ENCODE assay signal across 10 mouse cellular contexts in genomic region chr7:37439117-37439844, GRCm38 (mm10).
DNase-seq lines count a peak whose midpoint lies in the region; ATAC-seq and TF ChIP-seq lines count a peak whose summit lies in the region.
"Had no signal": no experiment of that assay in that cellular context is flagged by ENCODE, and none has a peak within 500 bp of the region (broad histone marks: within the 10 kb centered on the region; RNA-seq: fewer than 3 reads in every experiment).

No protein-coding gene starts in this region.

- TF ChIP-seq EP300 in lung, postnatal 0 days (IDR thresholded peaks at IDR 0.05), result no peak

- no peak overlapping the region for H3K9ac ChIP-seq in lung, embryonic 14.5 days
- H3K9ac ChIP-seq in embryonic facial prominence, embryonic 15.5 days, result no peak overlapping the region
- no peak overlapping the region for H3K9ac ChIP-seq in limb, embryonic 12.5 days (replicated peaks)
- H3K9ac ChIP-seq in neural tube, embryonic 15.5 days (replicated peaks), result no peak overlapping the region
- no peak overlapping the region for H3K9ac ChIP-seq in lung, postnatal 0 days (replicated peaks; ENCODE audit: low read depth)

- ATAC-seq in lung, embryonic 14.5 days (ENCODE audit: insufficient read depth), result no peak
- peak; percentile 24; the same call in 1 of the 2 replicates for ATAC-seq in embryonic facial prominence, embryonic 15.5 days (ENCODE audit: insufficient number of reproducible peaks, low FRiP score, low TSS enrichment, low read depth)
- peak; percentile 63; the same call in 1 of the 2 replicates for ATAC-seq in limb, embryonic 12.5 days (ENCODE audit: insufficient number of reproducible peaks, insufficient read depth, low FRiP score, low TSS enrichment, low read depth)
- peak; percentile 45; the same call in 1 of the 2 replicates for ATAC-seq in neural tube, embryonic 15.5 days (ENCODE audit: low FRiP score)
- ATAC-seq in lung, postnatal 0 days, result no peak

- DNase-seq in lung, embryonic 14.5 days, result peak; percentile 15
- DNase-seq in lung, postnatal 10 days, result no peak
- DNase-seq in layer of hippocampus, adult 18-20 months (ENCODE audit: low spot score in 2 of 2), result no peak
- no peak for DNase-seq in frontal cortex, postnatal 14 days (ENCODE audit: low spot score in 2 of 2)
- DNase-seq in lung, postnatal 0 days (ENCODE audit: low spot score), result no peak
- DNase-seq: adrenal gland, postnatal 36 days; layer of hippocampus, adult 9-11 months had no signal

- no peak overlapping the region for H3K4me3 ChIP-seq in lung, embryonic 14.5 days (ENCODE audit: low read depth, low read length)
- H3K4me3 ChIP-seq in embryonic facial prominence, embryonic 15.5 days (replicated peaks), result no peak overlapping the region
- no peak overlapping the region for H3K4me3 ChIP-seq in limb, embryonic 12.5 days (replicated peaks)
- no peak overlapping the region for H3K4me3 ChIP-seq in neural tube, embryonic 15.5 days (replicated peaks)
- no peak overlapping the region for H3K4me3 ChIP-seq in lung, postnatal 0 days (ENCODE audit: low read depth, low read length)

- H3K4me1 ChIP-seq in lung, embryonic 14.5 days (ENCODE audit: insufficient read depth), result no peaks in the 10 kb centered on the region
- H3K4me1 ChIP-seq in embryonic facial prominence, embryonic 15.5 days, result no peaks in the 10 kb centered on the region
- H3K4me1 ChIP-seq in limb, embryonic 12.5 days (replicated peaks), result peaks cover 8% of the 10 kb centered on the region
- peaks cover 6% of the 10 kb centered on the region for H3K4me1 ChIP-seq in neural tube, embryonic 15.5 days
- H3K4me1 ChIP-seq in lung, postnatal 0 days (ENCODE audit: insufficient read depth, low read depth, low read length), result no peaks in the 10 kb centered on the region

- WGBS in lung, embryonic 14.5 days, result 52% methylated on average over 16 of the region's 16 CpGs
- 60% methylated on average over 16 of the region's 16 CpGs for WGBS in embryonic facial prominence, embryonic 15.5 days
- 48% methylated on average over 16 of the region's 16 CpGs for WGBS in limb, embryonic 12.5 days
- WGBS in neural tube, embryonic 15.5 days, result 26% methylated on average over 16 of the region's 16 CpGs
- WGBS in lung, postnatal 0 days, result 54% methylated on average over 16 of the region's 16 CpGs

- H3K9me3 ChIP-seq in lung, embryonic 14.5 days (ENCODE audit: low read depth, low read length), result no peaks in the 10 kb centered on the region
- H3K9me3 ChIP-seq in embryonic facial prominence, embryonic 15.5 days (replicated peaks), result no peaks in the 10 kb centered on the region
- peaks cover 3% of the 10 kb centered on the region; the same call in 1 of the 2 replicates for H3K9me3 ChIP-seq in limb, embryonic 12.5 days
- H3K9me3 ChIP-seq in neural tube, embryonic 15.5 days (replicated peaks), result no peaks in the 10 kb centered on the region
- H3K9me3 ChIP-seq in lung, postnatal 0 days (ENCODE audit: low read length), result no peaks in the 10 kb centered on the region

- H3K4me2 ChIP-seq in lung, embryonic 14.5 days, result no peak overlapping the region
- no peak overlapping the region for H3K4me2 ChIP-seq in embryonic facial prominence, embryonic 15.5 days (replicated peaks)
- no peak overlapping the region for H3K4me2 ChIP-seq in limb, embryonic 12.5 days
- peak overlapping the region; percentile 19; the same call in 1 of the 2 replicates for H3K4me2 ChIP-seq in neural tube, embryonic 15.5 days
- no peak overlapping the region for H3K4me2 ChIP-seq in lung, postnatal 0 days (replicated peaks; ENCODE audit: low read depth, low read length)

- no peaks in the 10 kb centered on the region for H3K27me3 ChIP-seq in lung, embryonic 14.5 days (ENCODE audit: insufficient read depth, low read length)
- H3K27me3 ChIP-seq in embryonic facial prominence, embryonic 15.5 days, result no peaks in the 10 kb centered on the region
- H3K27me3 ChIP-seq in limb, embryonic 12.5 days, result 0 out of 2 replicates have a peak, but pooled peaks cover 8% of the 10 kb centered on the region
- H3K27me3 ChIP-seq in neural tube, embryonic 15.5 days (replicated peaks), result no peaks in the 10 kb centered on the region
- H3K27me3 ChIP-seq in lung, postnatal 0 days (replicated peaks; ENCODE audit: insufficient read depth, low read length), result no peaks in the 10 kb centered on the region

- no peak overlapping the region for H3K27ac ChIP-seq in lung, embryonic 14.5 days (ENCODE audit: low read depth)
- H3K27ac ChIP-seq in embryonic facial prominence, embryonic 15.5 days (replicated peaks), result no peak overlapping the region
- H3K27ac ChIP-seq in limb, embryonic 12.5 days, result no peak overlapping the region
- H3K27ac ChIP-seq in neural tube, embryonic 15.5 days (replicated peaks), result no peak overlapping the region
- H3K27ac ChIP-seq in lung, postnatal 0 days (ENCODE audit: low read length), result no peak overlapping the region

- no peak for TF ChIP-seq CTCF in lung, embryonic 14.5 days (IDR thresholded peaks at IDR 0.05; ENCODE audit: low read depth)
- TF ChIP-seq CTCF in lung, postnatal 0 days (IDR thresholded peaks at IDR 0.05), result no peak

- no peaks in the 10 kb centered on the region for H3K36me3 ChIP-seq in lung, embryonic 14.5 days (ENCODE audit: insufficient read depth)
- H3K36me3 ChIP-seq in embryonic facial prominence, embryonic 15.5 days, result no peaks in the 10 kb centered on the region
- H3K36me3 ChIP-seq in limb, embryonic 12.5 days, result no peaks in the 10 kb centered on the region
- no peaks in the 10 kb centered on the region for H3K36me3 ChIP-seq in neural tube, embryonic 15.5 days
- H3K36me3 ChIP-seq in lung, postnatal 0 days (ENCODE audit: insufficient read depth, low read length), result no peaks in the 10 kb centered on the region

Comparison
In these comparisons a context has a peak if more than half of its experiments do, and no peak if none do; other contexts are left out.
1. ATAC-seq: peak in embryonic facial prominence, embryonic 15.5 days (single experiment), limb, embryonic 12.5 days (single experiment) and neural tube, embryonic 15.5 days (single experiment); none in lung, embryonic 14.5 days (single experiment) and lung, postnatal 0 days (single experiment).